12 mouse cellular contexts compared by ENCODE assay signal in the genomic region with DNA sequence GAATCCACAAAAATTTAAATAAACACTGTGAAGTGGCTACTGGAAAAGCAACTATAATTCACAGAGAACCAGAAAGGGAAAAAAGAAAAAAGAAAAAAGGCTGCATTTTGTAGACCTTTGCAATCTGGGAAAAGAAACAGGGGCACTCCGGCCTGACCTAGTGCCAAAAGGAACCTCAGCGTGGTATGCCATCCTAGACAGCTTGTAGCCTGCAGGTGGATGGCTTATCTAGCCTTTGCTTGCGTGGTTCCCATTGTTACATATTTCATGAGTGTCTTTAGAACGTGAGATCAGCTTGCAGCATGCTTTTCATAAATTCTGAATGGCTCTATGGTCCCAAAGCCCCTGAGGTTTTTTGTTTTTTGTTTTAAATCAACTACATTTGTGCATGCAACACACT.
"Had no signal": no experiment of that assay in that cellular context is flagged by ENCODE, and none has a peak within 500 bp of the region (broad histone marks: within the 10 kb centered on the region; RNA-seq: fewer than 3 reads in every experiment).

No protein-coding gene starts in this region.

- H3K9me3 ChIP-seq: kidney, embryonic 15.5 days; limb, embryonic 15.5 days; liver, embryonic 12.5 days; midbrain, embryonic 12.5 days had no signal

- H3K36me3 ChIP-seq: kidney, embryonic 15.5 days; limb, embryonic 15.5 days; liver, embryonic 12.5 days; midbrain, embryonic 12.5 days had no signal

- H3K9ac ChIP-seq: kidney, embryonic 15.5 days; limb, embryonic 15.5 days; liver, embryonic 12.5 days; lung, embryonic 14.5 days; midbrain, embryonic 12.5 days had no signal

- H3K27ac ChIP-seq: kidney, embryonic 15.5 days; left cerebral cortex, adult 2 months; limb, embryonic 15.5 days; liver, embryonic 12.5 days; stomach, postnatal 0 days had no signal

- H3K4me2 ChIP-seq: kidney, embryonic 15.5 days; limb, embryonic 15.5 days; liver, embryonic 12.5 days; lung, embryonic 14.5 days; midbrain, embryonic 12.5 days had no signal

- DNase-seq: kidney, adult 2 months; kidney, postnatal 14 days; lung, postnatal 10 days; lung, postnatal 4 days; thymus, postnatal 4 days had no signal

- H3K4me3 ChIP-seq: kidney, embryonic 15.5 days; left cerebral cortex, adult 2 months; limb, embryonic 15.5 days; liver, embryonic 12.5 days; midbrain, embryonic 12.5 days had no signal

- ATAC-seq: liver, embryonic 12.5 days had no signal

- H3K4me1 ChIP-seq: kidney, embryonic 15.5 days; limb, embryonic 15.5 days; liver, embryonic 12.5 days had no signal

- H3K27me3 ChIP-seq: kidney, embryonic 15.5 days; limb, embryonic 15.5 days; liver, embryonic 12.5 days; midbrain, embryonic 12.5 days had no signal
